Mouse (Mus musculus) heart, postnatal 14 days (tissue): ENCODE measurements around the gene Mdn1. TPM values are rescaled to one million over a fixed set of nuclear protein-coding genes. Genes with fewer than 3 reads are reported as not detected.
A peak's percentile ranks its signal among the peaks of the same experiment; 100 is the strongest.

Source experiments
- DNase-seq, 2 experiments: peaks; one replicate each; pipeline ENCODE4 v3.0.0; 2021 to 2022
- intact Hi-C: fragments of 180-260 bp; cut with DNase I; formaldehyde crosslinking; loops from one replicate; pipeline ENCODE4 v1.15.1; 2025
- long read RNA-seq, 2 experiments: library from polyadenylated mRNA; stranded (forward); transcript quantifications; one replicate each; pipeline ENCODE4 v2.0.0; 2021
- total RNA-seq, 2 experiments: library from RNA; stranded (reverse); gene quantifications; 2 replicates each; pipeline ENCODE4 v1.2.3; 2021

The Mdn1 gene
- total RNA-seq, result 10 to 100 TPM; 12.2 to 12.3 TPM
- long read RNA-seq, experiment 1, partial matches to known transcripts, result 2 of 3 reads
- long read RNA-seq, experiment 1, other reads (novel, unspliced or antisense), result 1 of 3 reads
- long read RNA-seq, experiment 2, partial matches to known transcripts, result 2 of 2 reads
- long read RNA-seq, experiment 2, other reads (novel, unspliced or antisense), result 0 of 2 reads

DNA sequence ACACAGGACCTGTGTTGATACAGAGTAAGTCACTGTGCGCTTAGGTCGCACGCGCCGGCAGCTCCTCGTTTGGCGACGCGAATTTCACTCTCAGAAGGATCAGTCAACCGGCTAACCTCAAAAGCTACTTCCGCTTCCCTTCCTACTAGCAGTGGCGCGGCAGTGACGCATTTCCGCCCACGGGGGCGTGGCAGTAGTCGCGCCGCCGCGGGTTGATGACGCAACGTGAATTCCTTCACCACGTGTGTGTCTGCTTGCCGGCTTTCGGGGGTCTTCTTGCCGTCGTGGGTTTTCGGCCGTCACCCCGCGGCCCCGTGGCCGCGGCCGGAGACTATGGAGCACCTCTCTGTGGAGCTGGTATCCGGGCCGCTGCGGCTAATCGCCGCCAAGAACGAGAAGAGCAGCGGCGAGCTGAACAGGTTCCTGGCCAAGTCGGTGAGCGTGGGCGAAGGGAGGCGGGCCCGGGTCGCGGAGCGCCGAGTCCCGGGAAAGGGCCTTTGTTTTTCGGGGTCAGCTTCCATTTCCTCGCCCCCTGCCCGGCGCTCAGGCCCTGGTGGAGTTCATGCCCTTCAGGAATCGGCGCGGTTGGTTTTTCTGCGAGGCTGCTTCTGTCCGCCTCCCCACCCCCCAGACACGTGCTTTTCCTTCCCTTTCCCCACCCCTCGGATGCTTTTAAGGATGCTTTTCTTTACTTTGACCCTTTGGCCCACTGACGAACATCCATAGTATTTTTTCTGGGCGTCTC is at the start of gene Mdn1:
Gene Mdn1 (plus strand): TSS at position 202 of the 745 bp plus-strand sequence.
- intact Hi-C loops, result loop anchor here (2.0 to 5.0 kb wide), 2 partner anchors 42 to 375 kb away; partner anchors contain the start of genes Casp8ap2 and Ube2j1

DNA sequence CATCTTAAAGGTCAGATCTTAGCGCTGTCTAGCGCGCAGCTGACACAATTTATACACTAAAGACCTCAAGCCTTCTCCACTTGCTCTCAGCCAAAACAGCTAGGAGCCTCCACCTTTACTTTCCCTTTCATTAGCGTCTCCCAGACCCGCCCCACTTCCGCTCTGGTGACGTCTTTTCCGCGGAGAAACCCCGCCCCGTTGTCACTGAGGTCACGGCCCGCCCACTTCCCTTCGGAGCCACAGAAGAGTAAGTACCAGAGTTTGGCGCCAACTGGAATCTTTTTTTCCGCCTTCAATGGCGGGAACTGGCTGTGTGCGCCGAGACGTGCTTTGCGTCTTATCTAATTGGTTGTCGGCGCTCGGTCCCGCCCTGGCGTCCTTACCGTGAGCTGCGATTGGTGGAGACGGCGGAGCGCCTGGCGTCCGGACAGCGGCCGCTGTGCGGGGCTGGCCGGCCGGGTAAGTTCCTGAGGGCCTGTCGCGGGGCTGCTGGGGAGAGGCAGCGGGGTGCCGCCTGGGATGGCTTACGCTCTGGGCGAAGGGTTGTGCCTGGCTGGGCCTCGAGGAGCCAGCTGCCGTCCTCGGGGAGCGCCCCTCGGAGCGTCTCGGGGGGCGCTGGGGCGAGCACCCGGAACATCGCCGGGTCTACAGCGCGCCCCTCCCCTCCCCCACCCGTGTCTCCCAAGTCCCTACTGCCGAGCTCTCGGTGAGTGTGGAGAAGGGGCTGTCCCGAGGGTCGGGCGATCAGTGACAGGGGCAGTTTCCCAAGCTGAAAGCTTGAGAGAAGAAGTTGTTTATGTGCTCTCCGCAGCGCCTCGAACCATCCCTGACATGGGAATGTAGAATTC is 41.7 kb upstream of the Mdn1 start, which contains the start of gene Casp8ap2:
Gene Casp8ap2 (plus strand): TSS at position 418 of the 848 bp plus-strand sequence.
- intact Hi-C loops, result loop anchor here (2.0 to 10.0 kb wide), 2 partner anchors 42 to 340 kb away; partner anchors contain the start of genes Ankrd6 and Mdn1
- DNase-seq, result peak; percentile 96 to 97

More for the DNA sequence above, at the start of gene Mdn1:
- peak; percentile 93 to 98 for DNase-seq

DNA sequence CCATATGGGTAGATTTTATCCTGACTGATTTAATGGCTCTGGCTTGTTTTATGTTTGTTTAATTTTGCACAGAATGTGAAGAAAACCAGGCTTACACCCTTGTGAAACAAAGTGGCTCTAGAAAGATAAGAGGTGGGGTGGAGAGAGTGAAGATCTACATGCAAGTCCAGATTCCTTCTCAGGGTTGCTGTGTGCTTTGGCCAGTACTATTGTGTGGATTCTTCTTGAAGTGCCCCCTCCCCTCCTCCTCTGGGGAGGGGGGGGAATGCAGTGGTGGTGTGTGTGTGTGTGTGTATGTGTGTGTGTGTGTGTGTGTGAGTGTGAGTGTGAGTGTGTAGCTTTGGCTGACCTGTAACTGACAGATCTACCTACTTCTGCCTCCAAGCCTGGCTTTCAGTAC is 35.3 kb upstream of the Mdn1 start:
- intact Hi-C loops, result no loop called here
- DNase-seq, result no peak

- DNase-seq, result no peak
- intact Hi-C loops, result no loop called here
Measured at GRCm38 (mm10) chr4:32651669-32652068, 5.2 kb upstream of the Mdn1 start.

DNA sequence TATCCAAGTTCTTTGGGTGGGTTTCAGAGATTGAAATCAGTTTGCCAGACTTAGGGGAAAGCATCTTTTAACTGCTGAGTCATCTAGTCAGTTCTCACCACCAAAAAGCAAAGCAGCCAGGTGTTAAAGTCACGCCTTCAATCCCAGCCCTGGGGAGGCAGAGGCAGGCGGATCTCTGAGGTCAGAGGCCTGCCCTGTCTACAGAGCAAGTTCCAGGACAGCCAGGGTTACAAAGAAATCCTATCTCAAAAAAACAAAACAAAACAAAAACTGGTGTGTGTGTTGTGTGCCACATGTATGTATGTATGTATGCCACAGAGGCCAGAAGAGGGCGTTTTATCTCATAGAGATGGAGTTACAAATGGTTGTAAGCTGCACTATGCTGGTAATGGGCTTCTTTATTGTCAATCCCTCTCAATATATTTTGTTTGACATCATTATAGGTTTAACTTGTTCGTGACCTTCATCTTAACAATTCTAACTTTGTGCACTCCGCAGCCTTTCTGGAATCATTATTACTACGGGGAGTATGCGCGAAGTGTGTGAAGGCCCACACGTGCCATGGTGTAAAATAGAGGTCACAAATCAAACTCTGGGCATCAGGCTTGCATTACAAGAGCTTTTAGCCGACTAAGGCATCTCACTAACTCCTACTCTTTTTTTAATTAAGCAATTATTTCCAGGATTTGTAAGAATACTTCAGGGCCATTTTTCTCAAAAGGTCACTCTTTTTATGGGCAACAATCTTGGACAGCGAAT is 594 bp upstream of the Mdn1 start:
- intact Hi-C loops, result loop anchor here (2.0 to 5.0 kb wide), 2 partner anchors 42 to 376 kb away; partner anchors contain the start of genes Casp8ap2 and Ube2j1
- peak in 1 of 2 experiments; percentile 2 for DNase-seq

GRCm38 (mm10) chr4:32665843-32666242 is 8.9 kb downstream of the Mdn1 start:
- intact Hi-C loops, result no loop called here
- DNase-seq, result no peak

- intact Hi-C loops, result no loop called here
- no peak for DNase-seq
Measured at GRCm38 (mm10) chr4:32668291-32668690, 11.4 kb downstream of the Mdn1 start.

DNA sequence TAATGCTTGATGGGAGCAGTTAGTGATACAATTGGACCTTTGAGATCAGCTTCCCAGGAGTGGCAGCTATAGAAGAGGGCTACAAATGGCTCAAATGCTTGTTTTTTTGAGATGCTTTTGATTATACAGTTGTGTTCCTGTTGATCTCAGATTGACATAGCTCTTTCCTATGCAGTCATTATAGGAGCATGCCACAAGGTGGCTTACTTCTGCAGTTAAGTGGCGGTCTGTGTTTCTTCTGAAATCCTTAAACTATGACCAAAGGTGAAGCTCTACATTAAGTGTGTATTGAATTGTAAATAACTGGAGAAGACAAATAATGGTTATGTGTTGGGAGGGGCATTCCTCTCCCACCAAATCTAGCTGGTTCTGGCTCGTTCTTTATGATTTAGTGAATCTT is 12.9 kb downstream of the Mdn1 start:
- intact Hi-C loops, result no loop called here

DNA sequence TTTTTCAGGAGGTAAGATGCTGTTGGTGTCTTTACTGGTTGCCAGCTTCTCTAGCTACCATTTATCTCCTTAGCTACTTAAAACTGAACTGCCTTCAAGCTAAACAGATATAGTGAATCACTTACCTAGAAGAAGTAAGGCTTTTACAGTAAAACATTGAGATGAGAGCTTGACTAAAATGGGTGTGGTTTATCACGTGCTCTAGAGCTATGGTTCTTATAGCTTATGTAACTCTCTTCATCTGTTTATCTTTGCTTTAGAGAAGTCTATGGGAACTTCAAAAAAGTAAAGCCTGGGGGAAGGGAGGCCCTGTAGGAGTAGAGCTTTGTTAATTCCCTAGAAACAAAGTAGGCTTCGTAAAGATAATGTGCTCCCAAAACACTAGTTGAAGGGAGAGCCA is 17.1 kb downstream of the Mdn1 start:
- no peak for DNase-seq
- intact Hi-C loops, result no loop called here

More for the DNA sequence above, 12.9 kb downstream of the Mdn1 start:
- DNase-seq, result no peak

DNA sequence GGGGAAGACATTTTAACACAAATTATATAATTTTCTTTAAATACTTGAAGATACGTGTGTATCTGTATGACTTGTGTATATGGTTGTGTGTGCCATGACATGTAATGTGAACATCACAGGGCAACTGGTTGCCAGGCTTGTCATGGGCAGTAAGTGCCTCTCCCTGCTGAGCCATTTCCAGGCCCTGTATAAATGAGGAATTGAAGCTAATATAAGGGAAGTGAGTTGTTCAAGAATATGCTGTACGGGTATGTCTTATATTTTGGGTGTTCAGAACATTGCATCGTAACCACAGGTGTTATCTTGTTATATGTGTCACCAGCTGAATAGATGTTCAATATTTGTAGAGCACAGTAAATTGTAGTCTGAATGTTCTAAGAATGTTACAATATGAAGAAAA is 20.6 kb downstream of the Mdn1 start:
- no peak for DNase-seq
- intact Hi-C loops, result no loop called here

GRCm38 (mm10) chr4:32680843-32681242 is 23.9 kb downstream of the Mdn1 start:
- DNase-seq, result no peak
- intact Hi-C loops, result no loop called here

GRCm38 (mm10) chr4:32682471-32682870 is 25.6 kb downstream of the Mdn1 start:
- DNase-seq, result no peak
- intact Hi-C loops, result no loop called here

DNA sequence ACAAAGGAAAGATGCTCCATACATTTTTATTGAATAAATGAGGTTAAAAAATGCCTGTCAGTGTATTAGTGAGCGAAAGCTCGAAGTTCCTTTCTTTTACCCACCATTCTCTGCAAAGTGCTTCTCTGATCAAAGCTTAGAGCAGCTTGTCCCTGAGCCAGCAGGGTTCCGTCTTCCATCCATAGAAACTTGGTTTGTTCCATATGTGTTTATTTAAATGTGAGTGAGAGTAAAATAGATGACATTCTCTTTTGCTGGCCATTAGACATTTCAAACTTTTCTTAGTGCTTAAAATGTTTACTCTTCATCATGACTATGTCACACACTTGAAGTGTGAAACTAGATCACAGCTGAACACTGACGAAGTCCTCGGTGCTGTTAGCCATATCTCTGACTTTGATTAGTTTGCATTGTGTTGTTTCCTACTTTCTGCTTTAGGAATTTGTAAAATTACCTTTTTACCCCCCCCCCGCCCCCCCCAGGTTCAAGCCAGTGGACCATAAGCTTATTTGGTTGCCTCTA is 26.2 kb downstream of the Mdn1 start:
- intact Hi-C loops, result no loop called here
- DNase-seq, result no peak

- intact Hi-C loops, result no loop called here
- DNase-seq, result no peak
Measured at GRCm38 (mm10) chr4:32717733-32718132, 60.8 kb downstream of the Mdn1 start.

DNA sequence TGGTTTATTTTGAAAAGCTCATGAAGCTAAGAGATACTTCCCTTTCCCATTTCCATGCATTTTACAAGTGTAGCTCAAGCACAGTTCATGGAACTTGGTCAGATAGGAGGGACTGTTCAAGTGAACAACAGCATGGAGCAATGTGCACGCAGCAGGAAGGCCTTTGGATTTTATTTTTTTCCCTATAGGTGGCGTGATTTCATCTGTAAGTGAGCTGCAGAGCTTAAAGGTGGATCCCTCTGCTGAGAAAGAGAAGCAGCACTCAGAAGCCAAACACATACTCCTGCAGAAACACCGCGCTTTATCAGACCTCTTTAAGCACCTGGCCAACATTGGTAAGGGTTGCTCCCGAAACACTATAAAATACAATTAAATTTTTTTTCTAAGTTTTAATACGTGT is 88.5 kb downstream of the Mdn1 start:
- no peak for DNase-seq
- intact Hi-C loops, result loop anchor here (5.0 kb wide), 3 partner anchors 207 to 372 kb away; partner anchors contain the start of gene Ankrd6

DNA sequence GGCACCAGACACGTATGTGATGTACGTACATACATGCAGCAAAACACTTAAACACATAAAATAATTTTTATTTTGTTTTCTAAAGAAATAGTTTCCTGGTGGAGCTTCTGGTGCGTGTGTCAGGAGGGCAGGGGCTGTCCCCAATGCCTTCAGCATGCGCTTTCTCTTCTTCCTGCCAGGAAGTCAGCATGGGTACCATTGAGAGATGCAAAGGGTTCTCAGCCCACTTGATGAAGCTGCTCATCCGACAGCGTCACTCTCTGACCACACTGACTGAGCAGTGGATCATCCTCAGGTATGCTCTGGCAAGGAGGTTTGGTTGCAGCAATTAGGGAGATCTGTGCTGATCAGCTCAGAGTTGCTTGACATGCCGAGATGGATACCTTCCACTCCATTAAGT is 91.5 kb downstream of the Mdn1 start:
- intact Hi-C loops, result loop anchor here (5.0 kb wide), 3 partner anchors 204 to 369 kb away; partner anchors contain the start of gene Ankrd6
- DNase-seq, result no peak

DNA sequence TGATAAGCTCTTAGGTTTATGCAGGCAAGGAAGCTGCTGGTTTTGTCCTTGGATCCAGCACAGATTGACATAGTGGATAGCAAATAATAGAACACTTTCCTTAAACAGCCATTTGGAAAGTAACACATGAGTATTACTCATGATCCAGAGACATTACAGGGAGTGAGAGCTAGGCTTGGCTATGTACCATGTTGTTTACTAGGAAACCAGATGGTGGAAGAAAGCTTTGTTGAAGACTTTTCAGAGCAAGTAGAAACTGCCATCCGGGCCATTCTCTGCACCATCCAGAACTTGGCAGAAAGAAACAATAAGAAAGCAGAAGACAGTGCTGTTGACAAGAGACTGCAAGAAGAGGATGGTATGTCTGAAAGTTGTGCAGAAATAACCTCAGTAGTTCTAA is 93.8 kb downstream of the Mdn1 start:
- no peak for DNase-seq
- intact Hi-C loops, result no loop called here

GRCm38 (mm10) chr4:32757430-32757829 is 100.5 kb downstream of the Mdn1 start:
- DNase-seq, result no peak
- intact Hi-C loops, result no loop called here

- intact Hi-C loops, result no loop called here
- DNase-seq, result no peak
Measured at GRCm38 (mm10) chr4:32767471-32767870, 110.6 kb downstream of the Mdn1 start.

- intact Hi-C loops, result no loop called here
- no peak for DNase-seq
Measured at GRCm38 (mm10) chr4:32768046-32768445, 111.1 kb downstream of the Mdn1 start.
